Mouse (Mus musculus) cerebellum, adult 9-10 months (tissue): ENCODE measurements around the gene Slc35a3.

Experiments used
- DNase-seq: peaks from one replicate; pipeline ENCODE4 v3.0.0; 2022

Gene Slc35a3

GRCm38 (mm10) chr3:116637693-116638476 is 74.7 kb downstream of the Slc35a3 start:
- no peak for DNase-seq

- DNase-seq = no peak
Measured at GRCm38 (mm10) chr3:116635799-116636198, 76.8 kb downstream of the Slc35a3 start.

GRCm38 (mm10) chr3:116634853-116635252 is 77.8 kb downstream of the Slc35a3 start:
- DNase-seq = no peak

- DNase-seq = no peak
Measured at GRCm38 (mm10) chr3:116634091-116634490, 78.5 kb downstream of the Slc35a3 start.

GRCm38 (mm10) chr3:116632971-116633370 is 79.7 kb downstream of the Slc35a3 start:
- no peak for DNase-seq

GRCm38 (mm10) chr3:116631459-116631858 is 81.2 kb downstream of the Slc35a3 start:
- DNase-seq = no peak

GRCm38 (mm10) chr3:116622641-116623040 is 90.0 kb downstream of the Slc35a3 start:
- DNase-seq = no peak

GRCm38 (mm10) chr3:116620636-116621370 is 91.8 kb downstream of the Slc35a3 start:
- DNase-seq = no peak
